Mouse (Mus musculus): ENCODE data around the gene Nfkbiz. TPM values are rescaled to one million over a fixed set of nuclear protein-coding genes. Genes with fewer than 3 reads are reported as not detected.

Gene Nfkbiz
- total RNA-seq, 2 experiments from 2014 or later, result 4.6 to 5.6 TPM

GRCm38 (mm10) chr16:55807505-55807932, 31.2 kb downstream of the Nfkbiz start:
- DNase-seq, result no peak

GRCm38 (mm10) chr16:55804799-55805198, 33.9 kb downstream of the Nfkbiz start:
- DNase-seq, result no peak

DNA sequence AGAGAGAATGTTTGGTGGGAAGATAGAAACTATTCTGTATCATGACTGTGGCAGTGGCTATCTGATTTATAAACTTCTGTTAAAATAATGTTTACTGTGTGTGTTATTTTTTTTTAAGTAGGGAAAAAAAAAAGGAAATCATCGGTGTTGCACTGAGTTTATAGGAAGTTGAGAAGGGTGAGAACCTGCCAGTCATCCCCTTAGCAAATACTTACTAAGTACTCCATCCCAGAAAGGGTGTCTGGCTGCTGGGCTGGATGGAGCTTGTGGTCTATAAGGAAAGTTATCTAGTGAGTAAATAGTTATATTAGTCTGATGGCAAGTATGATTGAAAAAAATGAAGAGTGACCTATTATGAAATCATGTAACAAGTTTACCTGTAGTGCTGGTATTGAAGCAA, 37.1 kb downstream of the Nfkbiz start:
- DNase-seq, result no peak

DNA sequence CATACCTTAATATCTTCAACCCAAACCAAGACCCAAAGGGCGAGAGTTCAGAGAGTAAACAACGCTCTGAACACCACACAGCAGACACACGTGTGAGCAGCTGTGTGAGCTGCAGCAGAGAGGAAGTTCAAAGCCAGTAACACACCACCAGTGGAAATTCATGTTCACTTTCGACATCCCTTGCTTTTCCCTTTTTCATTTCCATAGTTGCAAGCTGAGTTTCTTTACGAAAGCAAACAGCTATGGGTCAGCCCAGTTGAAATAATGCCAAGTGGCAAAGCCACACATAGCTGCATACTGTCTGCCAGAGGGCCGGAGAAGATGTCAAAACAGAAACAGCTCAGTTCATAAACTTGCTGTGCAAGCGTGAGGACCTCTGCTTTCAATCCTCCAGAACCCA, 39.9 kb downstream of the Nfkbiz start:
- DNase-seq, result no peak

DNA sequence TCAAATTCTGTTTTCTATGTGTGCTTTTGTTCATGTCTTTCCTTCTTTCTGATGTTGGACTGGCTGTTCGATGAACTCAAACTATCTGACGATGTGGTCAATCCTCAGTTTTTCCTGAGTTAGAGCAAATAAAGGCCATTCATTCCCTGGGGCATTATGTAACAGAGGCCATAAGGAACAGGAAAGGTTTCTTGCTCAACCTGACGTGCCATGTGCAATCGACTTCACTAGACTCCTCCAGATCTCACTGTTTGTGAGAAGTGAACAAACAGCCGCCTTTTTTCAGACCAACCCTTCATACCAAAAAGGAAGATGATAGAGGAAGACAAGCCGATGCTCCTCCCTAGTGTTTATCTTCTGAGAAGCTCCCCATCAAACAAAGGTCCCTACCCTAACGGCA, 48.4 kb downstream of the Nfkbiz start:
- no peak for DNase-seq

GRCm38 (mm10) chr16:55789291-55789690, 49.4 kb downstream of the Nfkbiz start:
- peak in 1 of 2 experiments; percentile 50 for DNase-seq

DNA sequence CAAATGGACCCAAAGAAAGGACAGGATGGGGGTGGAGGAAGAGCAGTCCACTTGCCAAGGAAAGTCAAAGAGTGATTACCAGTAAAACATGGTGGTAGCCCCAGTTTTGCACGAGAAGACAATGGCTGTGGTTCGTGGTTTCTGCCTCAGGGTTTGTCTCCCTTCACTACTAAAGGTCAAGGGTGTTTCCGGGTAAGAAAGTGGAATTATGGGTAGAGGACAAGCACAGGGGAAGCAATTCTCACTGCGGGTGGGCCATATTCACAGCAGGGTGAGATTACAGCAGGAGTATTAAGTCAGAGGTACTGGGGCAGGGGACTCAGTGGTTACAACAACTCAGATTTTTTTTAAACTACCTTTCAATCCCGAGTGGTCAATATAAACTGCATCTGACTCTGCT, 50.0 kb downstream of the Nfkbiz start:
- no peak for DNase-seq

GRCm38 (mm10) chr16:55787385-55788072, 51.2 kb downstream of the Nfkbiz start:
- no peak for DNase-seq

GRCm38 (mm10) chr16:55784379-55784778, 54.3 kb downstream of the Nfkbiz start:
- no peak for DNase-seq

DNA sequence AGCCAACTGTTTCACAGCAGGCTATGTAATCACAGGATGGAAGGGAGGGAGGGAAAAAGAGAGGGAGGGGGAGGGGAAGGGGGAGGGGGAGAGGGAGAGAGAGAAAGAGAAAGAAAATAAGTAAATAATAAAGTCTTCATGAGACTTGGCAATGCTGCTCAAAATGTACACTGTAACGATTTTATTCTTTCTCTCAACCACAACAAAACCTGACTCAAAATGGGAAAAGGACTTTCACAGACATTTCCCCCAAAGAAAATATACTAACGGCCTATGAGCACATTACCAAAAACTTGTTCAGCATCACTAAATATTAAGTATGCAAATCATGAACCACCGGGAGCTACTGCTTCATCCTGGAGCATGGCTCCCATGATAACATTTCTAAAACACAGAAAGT, 54.8 kb downstream of the Nfkbiz start:
- no peak for DNase-seq

- DNase-seq, result no peak
Measured at GRCm38 (mm10) chr16:55782911-55783310, 55.8 kb downstream of the Nfkbiz start.

DNA sequence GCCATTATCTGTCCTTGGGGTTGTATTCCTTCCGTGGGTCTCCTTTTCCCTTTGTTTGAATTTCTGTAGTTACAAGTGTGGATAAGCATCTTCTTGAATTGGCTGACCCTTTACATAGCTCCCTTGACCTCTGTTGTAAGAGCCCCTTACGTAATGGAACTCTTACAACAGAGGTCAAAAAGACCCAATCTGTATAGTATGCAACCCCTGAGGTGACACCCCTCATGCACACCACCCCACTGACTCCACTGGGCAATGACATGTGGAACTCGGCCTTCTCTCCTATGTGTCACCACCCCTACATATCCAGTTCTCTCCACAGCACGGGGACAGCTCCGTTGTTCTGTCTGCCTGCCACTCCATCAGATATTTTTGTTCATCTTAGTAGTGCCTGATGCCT, 56.9 kb downstream of the Nfkbiz start:
- peak; percentile 14 to 21 for DNase-seq

- DNase-seq, result no peak
Measured at GRCm38 (mm10) chr16:55780958-55781558, 57.6 kb downstream of the Nfkbiz start.

DNA sequence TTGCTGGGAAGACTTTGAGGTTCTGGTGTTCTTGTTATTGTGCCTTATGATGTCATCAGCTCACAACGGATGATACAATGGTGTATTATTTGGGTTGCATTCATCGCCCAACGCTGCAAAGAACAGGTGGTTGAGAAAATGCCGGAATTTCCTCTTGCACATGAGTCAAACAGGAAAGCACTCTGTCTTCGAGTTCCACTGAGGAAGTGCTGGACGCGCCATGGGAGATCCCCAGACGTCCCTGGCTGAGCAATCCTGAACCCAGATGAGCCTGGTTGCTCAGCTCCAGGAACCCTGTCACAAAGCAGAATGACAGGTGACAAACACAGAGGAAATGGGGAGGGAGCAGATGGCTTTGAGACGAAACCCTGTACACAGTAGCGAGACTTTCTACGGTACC, 62.4 kb downstream of the Nfkbiz start:
- DNase-seq, result no peak

DNA sequence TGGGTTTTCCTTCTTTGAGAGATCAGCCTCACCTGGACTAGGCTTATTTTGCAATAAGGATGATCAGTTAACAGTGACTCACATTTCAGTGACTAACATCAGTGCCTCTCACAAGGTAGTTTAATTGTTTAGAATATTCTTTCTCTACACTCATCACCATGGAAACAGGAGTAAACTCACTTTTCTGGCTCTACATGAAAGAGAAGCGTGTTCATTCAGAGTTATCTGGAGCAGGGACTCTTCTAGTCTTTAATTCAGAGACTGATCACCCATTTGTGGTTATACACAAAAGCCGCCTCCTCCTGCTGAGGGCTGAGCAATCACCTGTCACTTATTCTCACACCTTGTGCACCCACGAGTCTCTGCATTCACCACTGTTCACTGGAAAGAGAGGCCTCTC, 68.5 kb downstream of the Nfkbiz start:
- no peak for DNase-seq

Other genes with a start within 250 kb of the Nfkbiz start
- gene Nxpe3, start 56.4 kb upstream of the Nfkbiz start, total RNA-seq (2021), result 1 to 10 TPM in 1 of 2 experiments, under 1 TPM in 1; 0.83 to 1.5 TPM
- 1 to 10 TPM; 8.1 to 8.8 TPM for gene Cep97, start 96.0 kb upstream of the Nfkbiz start, total RNA-seq (2021)
- gene Rpl24, start 127.4 kb upstream of the Nfkbiz start, total RNA-seq (2021), result 100 to 1,000 TPM; 748 to 767 TPM
- gene Zbtb11, start 135.0 kb upstream of the Nfkbiz start, total RNA-seq (2021), result 10 to 100 TPM; 22.4 to 23.4 TPM
- 100 to 1,000 TPM; 106 to 123 TPM for gene Pcnp, start 190.8 kb upstream of the Nfkbiz start, total RNA-seq (2021)
- 10 to 100 TPM; 21.8 to 24.0 TPM for gene Trmt10c, start 198.9 kb upstream of the Nfkbiz start, total RNA-seq (2021)
- 10 to 100 TPM; 21.7 to 22.9 TPM for gene Senp7, start 209.4 kb upstream of the Nfkbiz start, total RNA-seq (2021)

Measured in adrenal gland, postnatal 36 days (tissue).